Mouse (Mus musculus) thymus, postnatal 0 days (tissue): ENCODE measurements around the gene Syne1. TPM values are rescaled to one million over a fixed set of nuclear protein-coding genes. Genes with fewer than 3 reads are reported as not detected.

Experiments used
- DNase-seq: peaks from one replicate; pipeline ENCODE4 v3.0.0-alpha.2; 2015; ENCODE audit warnings: low spot score
- polyA plus RNA-seq: library from polyadenylated mRNA; unstranded; fragments of >200 nt; fragmentation: Nextera tagmentation; extraction: Ambion mirVana; gene quantifications from 2 replicates; pipeline ENCODE4 v1.2.1, GENCODE M21; 2015

Syne1 gene
- polyA plus RNA-seq, 1 experiment from 2014 or later, result 11.5 TPM

- no peak for DNase-seq
Observed at GRCm38 (mm10) chr10:5439802-5440350, 111.4 kb downstream of the Syne1 start.

GRCm38 (mm10) chr10:5437766-5438165 is 113.5 kb downstream of the Syne1 start:
- DNase-seq, result no peak

GRCm38 (mm10) chr10:5423984-5424383 is 127.3 kb downstream of the Syne1 start:
- DNase-seq, result no peak

GRCm38 (mm10) chr10:5415730-5416129 is 135.6 kb downstream of the Syne1 start:
- DNase-seq, result no peak

- DNase-seq, result peak; percentile 91
Observed at GRCm38 (mm10) chr10:5384131-5384776, 167.0 kb downstream of the Syne1 start.

GRCm38 (mm10) chr10:5381536-5381935 is 169.7 kb downstream of the Syne1 start:
- no peak for DNase-seq

- no peak for DNase-seq
Observed at GRCm38 (mm10) chr10:5378969-5379368, 172.3 kb downstream of the Syne1 start.

- DNase-seq, result no peak
Observed at GRCm38 (mm10) chr10:5369599-5369998, 181.7 kb downstream of the Syne1 start.

GRCm38 (mm10) chr10:5368266-5368665 is 183.0 kb downstream of the Syne1 start:
- DNase-seq, result no peak

GRCm38 (mm10) chr10:5367465-5368011 is 183.7 kb downstream of the Syne1 start:
- no peak for DNase-seq

GRCm38 (mm10) chr10:5360560-5360959 is 190.7 kb downstream of the Syne1 start:
- DNase-seq, result no peak

GRCm38 (mm10) chr10:5356614-5357013 is 194.7 kb downstream of the Syne1 start:
- DNase-seq, result no peak

GRCm38 (mm10) chr10:5353390-5353789 is 197.9 kb downstream of the Syne1 start:
- DNase-seq, result no peak

- DNase-seq, result no peak
Observed at GRCm38 (mm10) chr10:5346911-5347310, 204.4 kb downstream of the Syne1 start.

GRCm38 (mm10) chr10:5343211-5343610 is 208.1 kb downstream of the Syne1 start:
- DNase-seq, result no peak

- no peak for DNase-seq
Observed at GRCm38 (mm10) chr10:5336394-5336793, 214.9 kb downstream of the Syne1 start.

GRCm38 (mm10) chr10:5332801-5333200 is 218.5 kb downstream of the Syne1 start:
- no peak for DNase-seq

- DNase-seq, result no peak
Observed at GRCm38 (mm10) chr10:5326716-5327115, 224.6 kb downstream of the Syne1 start.

- no peak for DNase-seq
Observed at GRCm38 (mm10) chr10:5323741-5324395, 227.4 kb downstream of the Syne1 start.

GRCm38 (mm10) chr10:5322562-5322961 is 228.7 kb downstream of the Syne1 start:
- DNase-seq, result peak; percentile 22

- peak; percentile 55 for DNase-seq
Observed at GRCm38 (mm10) chr10:5317602-5318001, 233.7 kb downstream of the Syne1 start.

GRCm38 (mm10) chr10:5312437-5312836 is 238.8 kb downstream of the Syne1 start:
- no peak for DNase-seq
